Mouse (Mus musculus): Measurements from ENCODE around the gene 4932438H23Rik. TPM values are rescaled to one million over a fixed set of nuclear protein-coding genes. Genes with fewer than 3 reads are reported as not detected.
A peak's percentile ranks its signal among the peaks of the same experiment; 100 is the strongest.

4932438H23Rik gene
- polyA plus RNA-seq, 1 experiment from 2014 or later, result 0.49 TPM

GRCm38 (mm10) chr16:91105481-91106051 is 10.6 kb upstream of the 4932438H23Rik start:
- no peak overlapping the region for H3K4me2 ChIP-seq (ENCODE audit: low read depth, low read length)
- no peak overlapping the region for H3K9ac ChIP-seq (ENCODE audit: low read depth, low read length)
- H3K4me3 ChIP-seq (ENCODE audit: low read depth, low read length), result no peak overlapping the region
- DNase-seq (ENCODE audit: low spot score), result no peak
- no peaks in the 10 kb centered on the region for H3K4me1 ChIP-seq (ENCODE audit: control insufficient read depth, insufficient read depth, low read length)
- 37% methylated on average over 13 of the region's 13 CpGs for WGBS
- no peaks in the 10 kb centered on the region for H3K9me3 ChIP-seq (ENCODE audit: control insufficient read depth, low read length)
- peaks cover 19% of the 10 kb centered on the region for H3K27me3 ChIP-seq (replicated peaks; ENCODE audit: control insufficient read depth, insufficient read depth, low read length)
- H3K27ac ChIP-seq (replicated peaks; ENCODE audit: low read depth, low read length), result no peak overlapping the region
- no peaks in the 10 kb centered on the region for H3K36me3 ChIP-seq (ENCODE audit: control insufficient read depth, insufficient read depth, low read length)
- no peak for ATAC-seq (ENCODE audit: low read depth)

DNA sequence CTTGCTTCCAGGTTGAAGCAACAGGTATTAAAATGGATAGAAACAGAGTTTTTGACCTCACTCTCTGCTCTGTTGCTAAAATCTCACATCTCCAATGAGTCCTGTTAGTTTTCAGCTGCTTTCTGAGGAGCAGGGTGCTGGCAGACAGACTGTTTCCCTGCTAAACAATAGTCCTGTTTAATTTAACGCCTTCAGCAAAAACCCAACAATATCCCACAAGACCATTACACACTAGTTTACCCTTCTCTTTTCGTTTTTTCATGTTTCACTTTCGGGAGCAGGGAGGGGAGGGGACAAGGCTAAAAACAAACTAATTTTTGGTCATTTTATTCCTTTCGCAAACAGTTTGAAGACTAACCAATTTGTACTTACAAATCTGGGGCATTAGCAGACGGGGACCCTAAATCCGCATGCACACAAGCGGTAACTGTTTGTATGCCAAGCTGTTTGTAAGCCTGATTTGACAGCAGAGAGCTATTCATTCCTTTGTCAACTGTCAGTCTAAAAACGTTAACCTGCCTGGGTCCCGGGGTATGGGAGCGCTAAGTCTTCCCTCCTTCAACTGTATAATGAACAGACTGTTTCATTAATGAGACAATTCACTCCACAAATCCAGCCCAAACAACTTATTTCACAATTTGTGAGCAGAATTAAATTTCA is 10.0 kb upstream of the 4932438H23Rik start:
- 38% methylated on average over 10 of the region's 10 CpGs for WGBS
- H3K27me3 ChIP-seq (replicated peaks; ENCODE audit: control insufficient read depth, insufficient read depth, low read length), result peaks cover 19% of the 10 kb centered on the region

GRCm38 (mm10) chr16:91103386-91103785 is 8.5 kb upstream of the 4932438H23Rik start:
- peaks cover 19% of the 10 kb centered on the region for H3K27me3 ChIP-seq (replicated peaks; ENCODE audit: control insufficient read depth, insufficient read depth, low read length)
- no peak for ATAC-seq (ENCODE audit: low read depth)
- H3K4me2 ChIP-seq (ENCODE audit: low read depth, low read length), result no peak overlapping the region
- H3K36me3 ChIP-seq (ENCODE audit: control insufficient read depth, insufficient read depth, low read length), result no peaks in the 10 kb centered on the region
- WGBS, result 81% methylated on average over 14 of the region's 14 CpGs
- H3K9ac ChIP-seq (ENCODE audit: low read depth, low read length), result no peak overlapping the region
- no peak overlapping the region for H3K27ac ChIP-seq (replicated peaks; ENCODE audit: low read depth, low read length)
- H3K4me3 ChIP-seq (ENCODE audit: low read depth, low read length), result no peak overlapping the region
- H3K9me3 ChIP-seq (ENCODE audit: control insufficient read depth, low read length), result no peaks in the 10 kb centered on the region
- H3K4me1 ChIP-seq (ENCODE audit: control insufficient read depth, insufficient read depth, low read length), result no peaks in the 10 kb centered on the region
- no peak for DNase-seq (ENCODE audit: low spot score)

More for the DNA sequence above, 10.0 kb upstream of the 4932438H23Rik start:
- Histone ChIP-seq H3K4me3 (ENCODE audit: low read depth, low read length) (no peak overlapping the region), H3K4me2 (ENCODE audit: low read depth, low read length) (no peak overlapping the region), H3K27ac (replicated peaks; ENCODE audit: low read depth, low read length) (no peak overlapping the region), H3K4me1 (ENCODE audit: control insufficient read depth, insufficient read depth, low read length) (no peaks in the 10 kb centered on the region), H3K36me3 (ENCODE audit: control insufficient read depth, insufficient read depth, low read length) (no peaks in the 10 kb centered on the region), H3K9ac (ENCODE audit: low read depth, low read length) (no peak overlapping the region), H3K9me3 (ENCODE audit: control insufficient read depth, low read length) (no peaks in the 10 kb centered on the region)
- ATAC-seq (ENCODE audit: low read depth) (no peak), DNase-seq (ENCODE audit: low spot score) (no peak)

GRCm38 (mm10) chr16:91100484-91100883 is 5.6 kb upstream of the 4932438H23Rik start:
- Histone ChIP-seq H3K4me2 (ENCODE audit: low read depth, low read length) (no peak overlapping the region), H3K27me3 (replicated peaks; ENCODE audit: control insufficient read depth, insufficient read depth, low read length) (peaks cover 16% of the 10 kb centered on the region), H3K4me1 (ENCODE audit: control insufficient read depth, insufficient read depth, low read length) (no peaks in the 10 kb centered on the region), H3K36me3 (ENCODE audit: control insufficient read depth, insufficient read depth, low read length) (no peaks in the 10 kb centered on the region), H3K9ac (ENCODE audit: low read depth, low read length) (no peak overlapping the region), H3K4me3 (ENCODE audit: low read depth, low read length) (no peak overlapping the region), H3K9me3 (ENCODE audit: control insufficient read depth, low read length) (no peaks in the 10 kb centered on the region), H3K27ac (replicated peaks; ENCODE audit: low read depth, low read length) (no peak overlapping the region)
- WGBS, result 64% methylated on average over 2 of the region's 2 CpGs
- ATAC-seq (ENCODE audit: low read depth), result no peak
- no peak for DNase-seq (ENCODE audit: low spot score)

DNA sequence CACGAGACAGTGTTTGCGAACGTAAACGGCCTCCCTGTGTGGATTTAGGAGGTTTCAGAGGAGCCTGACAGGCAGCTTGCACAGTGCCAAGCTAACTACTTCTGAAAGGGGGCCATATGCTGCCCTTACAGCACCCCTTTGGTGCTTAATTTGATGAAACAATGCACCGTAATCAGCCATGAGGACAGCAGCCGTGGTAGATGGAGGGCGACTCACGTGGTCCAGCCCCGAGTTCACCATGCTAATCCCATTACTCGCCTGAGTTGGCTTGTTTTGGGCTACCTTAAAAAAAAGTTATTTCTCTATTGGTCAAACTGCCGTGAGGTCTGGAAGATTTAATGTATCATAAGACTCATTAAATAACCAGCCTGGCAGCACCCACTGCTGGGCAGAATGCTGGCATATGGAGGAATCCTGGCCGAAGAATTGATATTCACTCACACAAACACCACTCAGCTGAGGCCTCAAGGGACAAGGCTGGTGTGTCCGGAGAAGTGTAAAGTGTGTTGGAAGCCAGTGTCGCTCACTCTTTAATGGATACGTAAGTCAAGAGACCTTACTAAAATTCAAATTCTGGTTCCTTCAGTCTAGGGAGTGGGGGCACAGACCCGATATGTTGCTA is 4.6 kb upstream of the 4932438H23Rik start:
- 60% methylated on average over 16 of the region's 16 CpGs for WGBS
- Histone ChIP-seq H3K27ac (replicated peaks; ENCODE audit: low read depth, low read length) (no peak overlapping the region), H3K27me3 (replicated peaks; ENCODE audit: control insufficient read depth, insufficient read depth, low read length) (peaks cover 14% of the 10 kb centered on the region), H3K36me3 (ENCODE audit: control insufficient read depth, insufficient read depth, low read length) (no peaks in the 10 kb centered on the region), H3K4me1 (ENCODE audit: control insufficient read depth, insufficient read depth, low read length) (no peaks in the 10 kb centered on the region), H3K9ac (ENCODE audit: low read depth, low read length) (no peak overlapping the region), H3K9me3 (ENCODE audit: control insufficient read depth, low read length) (no peaks in the 10 kb centered on the region), H3K4me3 (ENCODE audit: low read depth, low read length) (no peak overlapping the region), H3K4me2 (ENCODE audit: low read depth, low read length) (no peak overlapping the region)
- ATAC-seq (ENCODE audit: low read depth), result peak; percentile 30; the same call in 1 of the 2 replicates
- DNase-seq (ENCODE audit: low spot score), result peak; percentile 45

DNA sequence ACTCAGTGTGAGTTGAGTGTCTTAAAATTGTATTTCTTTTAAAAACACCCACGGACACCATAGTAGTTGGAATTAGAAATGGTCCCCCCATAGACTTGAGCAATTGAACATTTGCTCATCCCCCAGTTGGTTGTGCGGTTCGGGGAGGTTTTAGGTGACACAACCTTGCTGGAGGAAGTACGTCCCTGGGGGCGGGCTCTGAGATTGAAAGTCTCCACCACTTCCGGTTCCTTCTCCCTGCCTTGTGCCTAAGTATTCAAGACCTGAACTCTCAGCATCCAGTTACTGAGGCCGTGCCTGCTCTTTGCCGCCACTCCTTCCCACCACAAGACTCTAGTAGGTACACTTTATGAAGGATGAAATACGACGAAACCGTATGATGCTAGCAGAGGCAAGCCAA is 2.9 kb upstream of the 4932438H23Rik start:
- H3K27me3 ChIP-seq (replicated peaks; ENCODE audit: control insufficient read depth, insufficient read depth, low read length), result 0 out of 2 replicates have a peak, but pooled peaks cover 3% of the 10 kb centered on the region
- no peak for DNase-seq (ENCODE audit: low spot score)
- H3K27ac ChIP-seq (replicated peaks; ENCODE audit: low read depth, low read length), result no peak overlapping the region
- 88% methylated on average over 11 of the region's 11 CpGs for WGBS
- no peaks in the 10 kb centered on the region for H3K4me1 ChIP-seq (ENCODE audit: control insufficient read depth, insufficient read depth, low read length)
- H3K9ac ChIP-seq (ENCODE audit: low read depth, low read length), result no peak overlapping the region
- H3K4me3 ChIP-seq (ENCODE audit: low read depth, low read length), result no peak overlapping the region
- H3K36me3 ChIP-seq (ENCODE audit: control insufficient read depth, insufficient read depth, low read length), result no peaks in the 10 kb centered on the region
- no peaks in the 10 kb centered on the region for H3K9me3 ChIP-seq (ENCODE audit: control insufficient read depth, low read length)
- no peak overlapping the region for H3K4me2 ChIP-seq (ENCODE audit: low read depth, low read length)
- no peak for ATAC-seq (ENCODE audit: low read depth)

DNA sequence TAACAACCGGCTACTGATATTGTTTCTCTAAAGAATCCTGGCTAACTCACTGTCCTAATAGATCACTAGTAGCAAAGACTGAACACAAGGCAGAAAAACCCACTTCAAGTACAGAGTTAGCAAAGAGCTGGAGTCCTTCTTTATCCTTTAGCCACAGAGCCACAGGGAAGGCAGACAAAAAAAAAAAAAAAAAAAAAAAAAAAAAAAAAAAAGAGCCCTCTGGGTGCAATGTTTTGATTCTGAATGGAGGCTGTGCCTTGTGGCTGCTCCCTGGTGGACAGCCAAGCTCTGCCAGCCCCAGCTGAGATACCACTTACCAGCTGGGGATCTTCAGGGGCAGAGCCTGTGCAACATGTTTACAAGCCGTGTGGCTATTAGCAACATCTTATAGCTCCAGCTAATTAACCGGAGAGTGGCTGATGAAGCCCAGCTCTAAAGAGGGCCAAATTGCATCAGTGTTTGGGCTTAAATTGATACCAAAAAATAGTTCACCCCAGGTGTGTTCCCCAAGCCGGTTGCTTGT is 2.1 kb upstream of the 4932438H23Rik start:
- WGBS, result 84% methylated on average over 4 of the region's 4 CpGs
- no peaks in the 10 kb centered on the region for H3K36me3 ChIP-seq (ENCODE audit: control insufficient read depth, insufficient read depth, low read length)
- DNase-seq (ENCODE audit: low spot score) (no peak), ATAC-seq (ENCODE audit: low read depth) (no peak)
- H3K9ac ChIP-seq (ENCODE audit: low read depth, low read length), result no peak overlapping the region
- no peak overlapping the region for H3K4me2 ChIP-seq (ENCODE audit: low read depth, low read length)
- no peaks in the 10 kb centered on the region for H3K9me3 ChIP-seq (ENCODE audit: control insufficient read depth, low read length)
- no peak overlapping the region for H3K27ac ChIP-seq (replicated peaks; ENCODE audit: low read depth, low read length)
- H3K27me3 ChIP-seq (replicated peaks; ENCODE audit: control insufficient read depth, insufficient read depth, low read length), result no peaks in the 10 kb centered on the region
- no peaks in the 10 kb centered on the region for H3K4me1 ChIP-seq (ENCODE audit: control insufficient read depth, insufficient read depth, low read length)
- H3K4me3 ChIP-seq (ENCODE audit: low read depth, low read length), result no peak overlapping the region

- WGBS, result 90% methylated on average over 2 of the region's 2 CpGs
- no peak for ATAC-seq (ENCODE audit: low read depth)
- Histone ChIP-seq H3K4me2 (ENCODE audit: low read depth, low read length) (no peak overlapping the region), H3K4me1 (ENCODE audit: control insufficient read depth, insufficient read depth, low read length) (no peaks in the 10 kb centered on the region), H3K36me3 (ENCODE audit: control insufficient read depth, insufficient read depth, low read length) (no peaks in the 10 kb centered on the region), H3K9ac (ENCODE audit: low read depth, low read length) (no peak overlapping the region), H3K27ac (replicated peaks; ENCODE audit: low read depth, low read length) (no peak overlapping the region), H3K4me3 (ENCODE audit: low read depth, low read length) (no peak overlapping the region), H3K27me3 (replicated peaks; ENCODE audit: control insufficient read depth, insufficient read depth, low read length) (no peaks in the 10 kb centered on the region), H3K9me3 (ENCODE audit: control insufficient read depth, low read length) (no peaks in the 10 kb centered on the region)
- DNase-seq (ENCODE audit: low spot score), result no peak
These were observed 1.1 kb upstream of the 4932438H23Rik start for GRCm38 (mm10) chr16:91096016-91096415.
